In the genomic region with DNA sequence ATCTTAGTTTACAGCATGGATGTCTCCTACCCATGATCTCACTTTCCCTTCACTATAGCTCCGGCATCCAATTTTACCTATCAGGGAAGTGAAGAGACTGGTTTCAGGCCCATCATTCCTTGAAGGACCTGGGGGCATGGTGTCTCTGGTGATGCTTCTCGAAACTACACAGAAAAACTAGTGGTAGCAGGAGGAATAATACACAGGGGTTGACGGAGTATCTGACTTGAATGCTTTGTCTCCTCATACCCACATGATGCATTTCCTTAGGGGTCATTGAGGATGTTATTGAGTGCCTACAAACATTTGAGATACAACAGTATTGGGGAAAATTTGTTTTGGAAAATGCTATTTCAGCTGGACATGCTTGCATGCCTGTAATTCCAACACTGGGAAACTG, we compare ENCODE assay signal across 24 mouse cellular contexts.
"Had no signal": no experiment of that assay in that cellular context is flagged by ENCODE, and none has a peak within 500 bp of the region (broad histone marks: within the 10 kb centered on the region; RNA-seq: fewer than 3 reads in every experiment).

No protein-coding gene starts in this region.

- H3K9ac ChIP-seq: embryonic facial prominence, embryonic 12.5 days; embryonic facial prominence, embryonic 13.5 days; embryonic facial prominence, embryonic 15.5 days; forebrain, embryonic 12.5 days; forebrain, embryonic 13.5 days; forebrain, embryonic 15.5 days; forebrain, postnatal 0 days had no signal

- H3K4me3 ChIP-seq: embryonic facial prominence, embryonic 10.5 days; embryonic facial prominence, embryonic 12.5 days; embryonic facial prominence, embryonic 13.5 days; embryonic facial prominence, embryonic 15.5 days; erythroblast, embryonic 14.5 days; forebrain, embryonic 10.5 days; forebrain, embryonic 12.5 days; forebrain, embryonic 13.5 days; forebrain, embryonic 15.5 days; gastrocnemius, adult 2 months; heart, adult 2 months had no signal

- H3K27me3 ChIP-seq: embryonic facial prominence, embryonic 12.5 days; embryonic facial prominence, embryonic 13.5 days; embryonic facial prominence, embryonic 15.5 days; forebrain, embryonic 12.5 days; forebrain, embryonic 13.5 days; forebrain, embryonic 15.5 days had no signal

- H3K27ac ChIP-seq: embryonic facial prominence, embryonic 10.5 days; embryonic facial prominence, embryonic 12.5 days; embryonic facial prominence, embryonic 13.5 days; embryonic facial prominence, embryonic 15.5 days; forebrain, embryonic 10.5 days; forebrain, embryonic 12.5 days; forebrain, embryonic 13.5 days; forebrain, embryonic 15.5 days; gastrocnemius, adult 2 months; heart, adult 2 months had no signal

- H3K4me2 ChIP-seq: embryonic facial prominence, embryonic 12.5 days; embryonic facial prominence, embryonic 13.5 days; embryonic facial prominence, embryonic 15.5 days; forebrain, embryonic 12.5 days; forebrain, embryonic 13.5 days; forebrain, embryonic 15.5 days had no signal

- H3K9me3 ChIP-seq: embryonic facial prominence, embryonic 10.5 days; embryonic facial prominence, embryonic 12.5 days; embryonic facial prominence, embryonic 13.5 days; embryonic facial prominence, embryonic 15.5 days; forebrain, embryonic 10.5 days; forebrain, embryonic 12.5 days; forebrain, embryonic 13.5 days; forebrain, embryonic 15.5 days had no signal

- ATAC-seq: forebrain, embryonic 13.5 days; forebrain, embryonic 14.5 days; forebrain, embryonic 15.5 days; forebrain, embryonic 16.5 days; forebrain, postnatal 0 days had no signal

- DNase-seq: cerebellum, adult 8-10 months; cerebellum, adult 9-10 months; cerebellum, adult 9-11 months; cerebellum, postnatal 36 days; embryo, embryonic 11 days; forebrain, postnatal 0 days; gastrocnemius, adult 2 months; gastrocnemius, postnatal 10 days; gastrocnemius, postnatal 14 days; gastrocnemius, postnatal 25 days; gastrocnemius, postnatal 36 days; heart, adult 18-20 months; heart, adult 2 months had no signal

- H3K36me3 ChIP-seq: embryonic facial prominence, embryonic 10.5 days; embryonic facial prominence, embryonic 12.5 days; embryonic facial prominence, embryonic 13.5 days; embryonic facial prominence, embryonic 15.5 days; forebrain, embryonic 10.5 days; forebrain, embryonic 12.5 days; forebrain, embryonic 15.5 days had no signal
